Mouse (Mus musculus): ENCODE measurements around the gene Ifitm3. TPM values are rescaled to one million over a fixed set of nuclear protein-coding genes. Genes with fewer than 3 reads are reported as not detected.
"Not testable (repeated sequence)": the region's sequence is repeated elsewhere in the genome, so short reads cannot be mapped to it uniquely, and the experiment has no call there.

Gene Ifitm3
- polyA plus RNA-seq, 1 experiment from 2014 or later, result 19.3 TPM

- Histone ChIP-seq H3K4me2 (ENCODE audit: low read depth, low read length) (no peak overlapping the region), H3K27me3 (ENCODE audit: control insufficient read depth, insufficient read depth, low read length) (no peaks in the 10 kb centered on the region), H3K9me3 (ENCODE audit: control insufficient read depth, low read length) (no peaks in the 10 kb centered on the region), H3K36me3 (ENCODE audit: control insufficient read depth, insufficient read depth, low read length) (no peaks in the 10 kb centered on the region), H3K9ac (replicated peaks; ENCODE audit: low read depth, low read length) (no peak overlapping the region), H3K27ac (ENCODE audit: low read depth, low read length) (no peak overlapping the region), H3K4me3 (ENCODE audit: low read depth, low read length) (no peak overlapping the region), H3K4me1 (ENCODE audit: control insufficient read depth, insufficient read depth, low read length) (no peaks in the 10 kb centered on the region)
- ATAC-seq (ENCODE audit: low read depth), result no peak
- 87% methylated on average over 14 of the region's 14 CpGs for WGBS
Observed at GRCm38 (mm10) chr7:141021489-141022449, 11.2 kb upstream of the Ifitm3 start.

GRCm38 (mm10) chr7:141019028-141019427 lies 8.5 kb upstream of the Ifitm3 start:
- Histone ChIP-seq H3K4me2 (ENCODE audit: low read depth, low read length) (no peak overlapping the region), H3K4me1 (ENCODE audit: control insufficient read depth, insufficient read depth, low read length) (no peaks in the 10 kb centered on the region), H3K36me3 (ENCODE audit: control insufficient read depth, insufficient read depth, low read length) (no peaks in the 10 kb centered on the region), H3K27me3 (ENCODE audit: control insufficient read depth, insufficient read depth, low read length) (no peaks in the 10 kb centered on the region), H3K9ac (replicated peaks; ENCODE audit: low read depth, low read length) (no peak overlapping the region), H3K27ac (ENCODE audit: low read depth, low read length) (no peak overlapping the region), H3K9me3 (ENCODE audit: control insufficient read depth, low read length) (no peaks in the 10 kb centered on the region), H3K4me3 (ENCODE audit: low read depth, low read length) (no peak overlapping the region)
- 91% methylated on average over 5 of the region's 5 CpGs for WGBS
- ATAC-seq (ENCODE audit: low read depth), result no peak

GRCm38 (mm10) chr7:141017824-141018223 lies 7.3 kb upstream of the Ifitm3 start, which contains the start of gene Ifitm6:
Gene Ifitm6, minus strand, starts transcription at chr7:141017924.
- not testable (repeated sequence) for H3K36me3 ChIP-seq (ENCODE audit: control insufficient read depth, insufficient read depth, low read length); H3K27me3 ChIP-seq (ENCODE audit: control insufficient read depth, insufficient read depth, low read length); H3K9me3 ChIP-seq (ENCODE audit: control insufficient read depth, low read length); H3K4me2 ChIP-seq (ENCODE audit: low read depth, low read length); H3K4me1 ChIP-seq (ENCODE audit: control insufficient read depth, insufficient read depth, low read length); H3K27ac ChIP-seq (ENCODE audit: low read depth, low read length); ATAC-seq (ENCODE audit: low read depth); H3K9ac ChIP-seq (replicated peaks; ENCODE audit: low read depth, low read length); H3K4me3 ChIP-seq (ENCODE audit: low read depth, low read length)
- WGBS, result 96% methylated on average over 1 of the region's 1 CpGs

- no peak overlapping the region for H3K4me3 ChIP-seq (ENCODE audit: low read depth, low read length)
- WGBS, result 90% methylated on average over 10 of the region's 10 CpGs
- H3K27me3 ChIP-seq (ENCODE audit: control insufficient read depth, insufficient read depth, low read length), result no peaks in the 10 kb centered on the region
- no peak overlapping the region for H3K9ac ChIP-seq (replicated peaks; ENCODE audit: low read depth, low read length)
- no peaks in the 10 kb centered on the region for H3K9me3 ChIP-seq (ENCODE audit: control insufficient read depth, low read length)
- no peak for ATAC-seq (ENCODE audit: low read depth)
- H3K4me1 ChIP-seq (ENCODE audit: control insufficient read depth, insufficient read depth, low read length), result no peaks in the 10 kb centered on the region
- H3K27ac ChIP-seq (ENCODE audit: low read depth, low read length), result no peak overlapping the region
- no peaks in the 10 kb centered on the region for H3K36me3 ChIP-seq (ENCODE audit: control insufficient read depth, insufficient read depth, low read length)
- no peak overlapping the region for H3K4me2 ChIP-seq (ENCODE audit: low read depth, low read length)
Observed at GRCm38 (mm10) chr7:141016707-141017697, 6.4 kb upstream of the Ifitm3 start.

GRCm38 (mm10) chr7:141011238-141011770 lies 734 bp upstream of the Ifitm3 start:
- no peak for ATAC-seq (ENCODE audit: low read depth)
- WGBS, result 84% methylated on average over 7 of the region's 7 CpGs
- no peak overlapping the region for H3K4me3 ChIP-seq (ENCODE audit: low read depth, low read length)
- no peaks in the 10 kb centered on the region for H3K27me3 ChIP-seq (ENCODE audit: control insufficient read depth, insufficient read depth, low read length)
- H3K4me1 ChIP-seq (ENCODE audit: control insufficient read depth, insufficient read depth, low read length), result no peaks in the 10 kb centered on the region
- no peak overlapping the region for H3K4me2 ChIP-seq (ENCODE audit: low read depth, low read length)
- no peak overlapping the region for H3K9ac ChIP-seq (replicated peaks; ENCODE audit: low read depth, low read length)
- no peaks in the 10 kb centered on the region for H3K36me3 ChIP-seq (ENCODE audit: control insufficient read depth, insufficient read depth, low read length)
- no peaks in the 10 kb centered on the region for H3K9me3 ChIP-seq (ENCODE audit: control insufficient read depth, low read length)
- no peak overlapping the region for H3K27ac ChIP-seq (ENCODE audit: low read depth, low read length)

GRCm38 (mm10) chr7:141009665-141010064 lies 905 bp downstream of the Ifitm3 start:
- ATAC-seq (ENCODE audit: low read depth), result no peak
- Histone ChIP-seq H3K27ac (ENCODE audit: low read depth, low read length) (no peak overlapping the region), H3K4me3 (ENCODE audit: low read depth, low read length) (no peak overlapping the region), H3K36me3 (ENCODE audit: control insufficient read depth, insufficient read depth, low read length) (no peaks in the 10 kb centered on the region), H3K27me3 (ENCODE audit: control insufficient read depth, insufficient read depth, low read length) (no peaks in the 10 kb centered on the region), H3K4me1 (ENCODE audit: control insufficient read depth, insufficient read depth, low read length) (no peaks in the 10 kb centered on the region), H3K9me3 (ENCODE audit: control insufficient read depth, low read length) (no peaks in the 10 kb centered on the region), H3K9ac (replicated peaks; ENCODE audit: low read depth, low read length) (no peak overlapping the region), H3K4me2 (ENCODE audit: low read depth, low read length) (no peak overlapping the region)
- WGBS, result 89% methylated on average over 9 of the region's 9 CpGs

GRCm38 (mm10) chr7:141008938-141009660 lies 1.5 kb downstream of the Ifitm3 start:
- Histone ChIP-seq H3K27me3 (ENCODE audit: control insufficient read depth, insufficient read depth, low read length) (no peaks in the 10 kb centered on the region), H3K4me2 (ENCODE audit: low read depth, low read length) (0 out of 2 replicates have a peak overlapping the region, but pooled peaks have one; percentile 11), H3K9ac (replicated peaks; ENCODE audit: low read depth, low read length) (no peak overlapping the region), H3K4me3 (ENCODE audit: low read depth, low read length) (no peak overlapping the region), H3K4me1 (ENCODE audit: control insufficient read depth, insufficient read depth, low read length) (no peaks in the 10 kb centered on the region), H3K36me3 (ENCODE audit: control insufficient read depth, insufficient read depth, low read length) (no peaks in the 10 kb centered on the region), H3K9me3 (ENCODE audit: control insufficient read depth, low read length) (no peaks in the 10 kb centered on the region), H3K27ac (ENCODE audit: low read depth, low read length) (no peak overlapping the region)
- no peak; the same call in 1 of the 2 replicates for ATAC-seq (ENCODE audit: low read depth)
- 7% methylated on average over 20 of the region's 20 CpGs for WGBS

GRCm38 (mm10) chr7:141008312-141008761 lies 2.2 kb downstream of the Ifitm3 start:
- H3K36me3 ChIP-seq (ENCODE audit: control insufficient read depth, insufficient read depth, low read length), result no peaks in the 10 kb centered on the region
- no peak overlapping the region for H3K4me2 ChIP-seq (ENCODE audit: low read depth, low read length)
- no peak overlapping the region for H3K9ac ChIP-seq (replicated peaks; ENCODE audit: low read depth, low read length)
- WGBS, result 7% methylated on average over 7 of the region's 7 CpGs
- no peak overlapping the region for H3K4me3 ChIP-seq (ENCODE audit: low read depth, low read length)
- H3K27me3 ChIP-seq (ENCODE audit: control insufficient read depth, insufficient read depth, low read length), result no peaks in the 10 kb centered on the region
- no peak overlapping the region for H3K27ac ChIP-seq (ENCODE audit: low read depth, low read length)
- no peaks in the 10 kb centered on the region for H3K4me1 ChIP-seq (ENCODE audit: control insufficient read depth, insufficient read depth, low read length)
- H3K9me3 ChIP-seq (ENCODE audit: control insufficient read depth, low read length), result no peaks in the 10 kb centered on the region
- no peak for ATAC-seq (ENCODE audit: low read depth)

All from neural tube, embryonic 14.5 days (tissue).